Mouse (Mus musculus) megakaryocyte, adult 5-6 weeks (primary cell): ENCODE measurements around the gene Gm3526. TPM values are rescaled to one million over a fixed set of nuclear protein-coding genes. Genes with fewer than 3 reads are reported as not detected.
"Not testable (repeated sequence)": the region's sequence is repeated elsewhere in the genome, so short reads cannot be mapped to it uniquely, and the experiment has no call there.

ENCODE experiments used
- ATAC-seq: 2 replicates; pipeline ENCODE4 v1.8.0; 2016; ENCODE audit warnings: mild to moderate bottlenecking, inconsistent platforms; ENCODE audit not compliant: poor library complexity, severe bottlenecking
- total RNA-seq, 2 experiments: library from RNA; stranded (forward) in 1 of 2; stranded (reverse) in 1 of 2; fragments of 153-499, 151-499 nt in 1 of 2; fragments of 221-1000, 200-1000 nt in 1 of 2; gene quantifications; 2 replicates each; pipeline versions ENCODE4 v1.2.3 to v1.2.4; 2015 to 2017

Gm3526 gene
- total RNA-seq (2015) (not detected in 2 replicates), total RNA-seq (2017) (not detected in 2 replicates)

GRCm38 (mm10) chr14:5260480-5260879, at the start of gene Gm3526:
Gene Gm3526, minus strand, starts transcription at chr14:5260580.
- not testable (repeated sequence) for ATAC-seq

Other genes starting within 250 kb of the Gm3526 start
- not detected in 2 replicates for gene Gm3298, start 244.7 kb downstream of the Gm3526 start, total RNA-seq (2015)
- not detected in 2 replicates for gene Gm3298, start 244.7 kb downstream of the Gm3526 start, total RNA-seq (2017)
- not detected in 2 replicates for gene 4930555G01Rik, start 210.0 kb downstream of the Gm3526 start, total RNA-seq (2015)
- not detected in 2 replicates for gene 4930555G01Rik, start 210.0 kb downstream of the Gm3526 start, total RNA-seq (2017)
- gene Gm8281, start 189.5 kb downstream of the Gm3526 start, total RNA-seq (2015) = not detected in 2 replicates
- gene Gm8281, start 189.5 kb downstream of the Gm3526 start, total RNA-seq (2017) = not detected in 2 replicates
- gene Gm8279, start 129.1 kb downstream of the Gm3526 start, total RNA-seq (2015) = not detected in 2 replicates
- not detected in 2 replicates for gene Gm8279, start 129.1 kb downstream of the Gm3526 start, total RNA-seq (2017)
- not detected in 2 replicates for gene Gm3317, start 96.0 kb downstream of the Gm3526 start, total RNA-seq (2015)
- gene Gm3317, start 96.0 kb downstream of the Gm3526 start, total RNA-seq (2017) = not detected in 2 replicates
- not detected in 2 replicates for gene Gm8271, start 74.8 kb downstream of the Gm3526 start, total RNA-seq (2015)
- not detected in 2 replicates for gene Gm8271, start 74.8 kb downstream of the Gm3526 start, total RNA-seq (2017)
- not detected in 2 replicates for gene Gm3542, start 74.3 kb upstream of the Gm3526 start, total RNA-seq (2015)
- gene Gm3542, start 74.3 kb upstream of the Gm3526 start, total RNA-seq (2017) = not detected in 2 replicates
- not detected in 2 replicates for gene Gm3500, start 128.5 kb upstream of the Gm3526 start, total RNA-seq (2015)
- not detected in 2 replicates for gene Gm3500, start 128.5 kb upstream of the Gm3526 start, total RNA-seq (2017)
- gene Gm3194, start 194.9 kb upstream of the Gm3526 start, total RNA-seq (2015) = 0.21 TPM in 1 of 2 replicates, not detected in the other
- gene Gm3194, start 194.9 kb upstream of the Gm3526 start, total RNA-seq (2017) = not detected in 2 replicates
- gene Gm8246, start 217.2 kb upstream of the Gm3526 start, total RNA-seq (2015) = not detected in 2 replicates
- gene Gm8246, start 217.2 kb upstream of the Gm3526 start, total RNA-seq (2017) = not detected in 2 replicates
- not detected in 2 replicates for gene Gm3187, start 223.6 kb upstream of the Gm3526 start, total RNA-seq (2015)
- not detected in 2 replicates for gene Gm3187, start 223.6 kb upstream of the Gm3526 start, total RNA-seq (2017)
- gene Gm3488, start 241.1 kb upstream of the Gm3526 start, total RNA-seq (2015) = 0.21 TPM in 1 of 2 replicates, not detected in the other
- 0.11 TPM in 1 of 2 replicates, not detected in the other for gene Gm3488, start 241.1 kb upstream of the Gm3526 start, total RNA-seq (2017)